Mouse (Mus musculus): ENCODE data around the gene Slc12a1. TPM values are rescaled to one million over a fixed set of nuclear protein-coding genes. Genes with fewer than 3 reads are reported as not detected.
"Not testable (repeated sequence)": the region's sequence is repeated elsewhere in the genome, so short reads cannot be mapped to it uniquely, and the experiment has no call there.

The Slc12a1 gene
- not detected in 2 replicates for polyA plus RNA-seq (2015; fragmentation: Nextera tagmentation; extraction: Ambion mirVana)

DNA sequence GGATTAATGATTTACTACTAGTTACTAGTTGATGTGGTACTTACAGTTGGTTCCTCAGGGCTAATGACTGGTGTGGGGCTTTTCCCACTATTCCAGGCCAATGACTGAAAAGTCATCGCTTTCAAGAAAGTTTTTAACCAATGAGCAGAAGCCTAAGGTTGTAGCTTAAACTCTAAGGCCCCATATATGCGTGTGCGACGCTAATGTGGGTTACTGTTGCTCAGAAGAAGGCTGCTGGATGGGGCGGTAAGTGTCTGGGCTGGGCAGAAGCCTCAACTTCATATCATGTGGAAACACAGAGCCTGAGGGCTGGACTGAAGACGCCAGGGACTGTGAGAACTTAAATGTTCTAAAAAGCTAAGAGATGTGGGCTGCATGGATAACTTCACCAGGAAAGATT is at the start of gene Slc12a1:
Slc12a1 (plus strand) TSS at position 118 of the 400 bp plus-strand sequence.
- TF ChIP-seq EP300 (IDR thresholded peaks at IDR 0.05; ENCODE audit: low read depth), result no peak
- TF ChIP-seq CTCF (IDR thresholded peaks at IDR 0.05; ENCODE audit: low read depth), result no peak
- ATAC-seq (no peak), DNase-seq (no peak)
- no peaks in the 10 kb centered on the region; the same call in 1 of the 2 replicates for H3K4me1 ChIP-seq (ENCODE audit: insufficient read depth)
- no peaks in the 10 kb centered on the region for H3K36me3 ChIP-seq (replicated peaks; ENCODE audit: insufficient read depth, low read length)
- no peak within 1 kb of the TSS for H3K4me2 ChIP-seq (ENCODE audit: low read depth, low read length)
- H3K9ac ChIP-seq (replicated peaks), result no peak within 1 kb of the TSS
- no peaks in the 10 kb centered on the region for H3K9me3 ChIP-seq (ENCODE audit: low read length)
- no peak within 1 kb of the TSS for H3K4me3 ChIP-seq (ENCODE audit: low read depth, low read length)
- H3K27ac ChIP-seq (ENCODE audit: low read depth), result no peak within 1 kb of the TSS
- H3K27me3 ChIP-seq (ENCODE audit: insufficient read depth, low read length), result no peaks in the 10 kb centered on the region
- 77% methylated on average over 6 of the region's 6 CpGs for WGBS (ENCODE audit: insufficient replicate concordance)

DNA sequence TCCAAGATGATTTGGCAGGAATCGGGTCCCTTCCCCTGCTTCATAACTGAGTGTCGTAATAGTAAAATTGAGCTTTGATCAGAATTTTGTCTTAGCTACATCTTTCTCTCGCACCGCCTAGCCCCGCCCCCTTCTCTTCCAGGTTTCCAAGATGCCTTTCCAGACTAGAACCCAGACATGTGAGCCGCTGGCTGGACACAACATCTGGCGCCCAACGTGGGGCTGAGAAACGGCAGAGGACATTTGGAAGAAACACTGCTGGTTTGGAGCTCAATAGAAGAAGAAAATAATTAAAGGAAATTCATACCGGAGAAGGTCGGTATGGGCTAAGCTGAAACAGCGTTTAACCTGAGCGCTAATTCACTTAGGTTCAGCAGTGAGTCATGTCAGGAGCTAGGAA is 47.8 kb upstream of the Slc12a1 start:
- 95% methylated on average over 13 of the region's 13 CpGs for WGBS (ENCODE audit: insufficient replicate concordance)
- peaks cover 31% of the 10 kb centered on the region for H3K36me3 ChIP-seq (replicated peaks; ENCODE audit: insufficient read depth, low read length)
- not testable (repeated sequence) for H3K4me3 ChIP-seq (ENCODE audit: low read depth, low read length); H3K27ac ChIP-seq (ENCODE audit: low read depth); H3K4me1 ChIP-seq (ENCODE audit: insufficient read depth); ATAC-seq; H3K9ac ChIP-seq (replicated peaks); DNase-seq; H3K9me3 ChIP-seq (ENCODE audit: low read length); H3K27me3 ChIP-seq (ENCODE audit: insufficient read depth, low read length); H3K4me2 ChIP-seq (ENCODE audit: low read depth, low read length)

DNA sequence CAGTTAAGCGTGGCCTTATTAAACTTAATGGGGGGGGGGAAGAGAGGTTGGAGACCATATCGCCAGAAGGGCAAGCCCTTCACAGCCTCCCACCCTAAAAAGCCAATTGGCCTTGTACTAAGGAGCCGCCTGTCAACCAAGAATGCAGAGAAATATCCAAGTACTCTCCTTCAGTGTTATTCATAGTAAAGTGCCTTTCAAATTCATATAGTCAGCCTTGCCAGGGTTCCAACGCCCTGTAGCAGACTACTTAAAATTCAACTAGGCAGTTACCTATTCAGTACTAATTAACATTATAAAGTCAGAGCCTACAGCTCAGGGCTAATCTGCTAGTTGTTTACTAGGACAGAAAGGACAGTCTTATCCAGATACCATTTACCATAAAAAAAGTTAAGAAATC is 45.8 kb upstream of the Slc12a1 start:
- not testable (repeated sequence) for H3K4me2 ChIP-seq (ENCODE audit: low read depth, low read length); H3K4me1 ChIP-seq (ENCODE audit: insufficient read depth); ATAC-seq; H3K9ac ChIP-seq (replicated peaks); H3K27ac ChIP-seq (ENCODE audit: low read depth); H3K4me3 ChIP-seq (ENCODE audit: low read depth, low read length); H3K9me3 ChIP-seq (ENCODE audit: low read length); H3K27me3 ChIP-seq (ENCODE audit: insufficient read depth, low read length); DNase-seq
- H3K36me3 ChIP-seq (replicated peaks; ENCODE audit: insufficient read depth, low read length), result peaks cover 27% of the 10 kb centered on the region; the same call in 1 of the 2 replicates
- 91% methylated on average over 4 of the region's 4 CpGs for WGBS (ENCODE audit: insufficient replicate concordance)

DNA sequence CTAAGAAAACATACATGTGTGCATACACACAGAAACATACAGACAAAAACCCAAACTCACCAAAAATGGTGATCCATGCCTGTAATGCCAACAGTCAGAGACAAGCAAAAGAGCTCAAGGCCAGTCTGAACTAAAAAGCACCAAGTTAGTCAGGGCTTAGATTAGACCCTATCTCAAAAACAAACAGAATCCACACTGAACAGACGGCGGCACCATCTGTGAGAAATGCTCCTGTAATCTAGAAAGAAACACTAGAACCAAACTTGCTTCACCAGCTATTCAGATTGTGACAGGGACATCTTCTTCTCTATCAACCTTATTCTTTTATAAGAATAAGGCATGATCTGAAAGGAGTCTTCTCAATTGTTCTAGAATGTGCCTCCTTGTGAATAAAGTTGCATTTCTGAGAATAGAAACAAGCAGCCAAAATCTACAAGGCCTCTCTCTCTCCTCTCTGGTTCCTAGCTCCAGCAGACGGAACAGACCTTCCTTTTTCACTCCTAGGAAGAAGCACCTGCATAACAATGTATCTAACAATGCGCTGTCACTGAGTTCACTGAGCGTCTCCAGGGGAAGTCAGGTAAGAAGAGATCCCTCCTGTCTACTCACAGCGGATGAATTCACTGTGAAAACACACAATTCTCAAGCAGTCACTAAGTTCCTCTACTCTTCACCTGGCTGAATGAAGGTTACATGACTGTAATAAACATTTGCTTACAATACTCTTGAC is 32.8 kb upstream of the Slc12a1 start:
- H3K27ac ChIP-seq (ENCODE audit: low read depth), result no peak overlapping the region
- no peak overlapping the region for H3K4me3 ChIP-seq (ENCODE audit: low read depth, low read length)
- ATAC-seq, result no peak
- H3K4me1 ChIP-seq (ENCODE audit: insufficient read depth), result peaks cover 11% of the 10 kb centered on the region
- H3K9me3 ChIP-seq (ENCODE audit: low read length), result no peaks in the 10 kb centered on the region
- DNase-seq, result no peak
- TF ChIP-seq CTCF (IDR thresholded peaks at IDR 0.05; ENCODE audit: low read depth), result no peak
- TF ChIP-seq EP300 (IDR thresholded peaks at IDR 0.05; ENCODE audit: low read depth), result no peak
- peaks cover 8% of the 10 kb centered on the region; the same call in 1 of the 2 replicates for H3K36me3 ChIP-seq (replicated peaks; ENCODE audit: insufficient read depth, low read length)
- no peak overlapping the region for H3K4me2 ChIP-seq (ENCODE audit: low read depth, low read length)
- 73% methylated on average over 6 of the region's 6 CpGs for WGBS (ENCODE audit: insufficient replicate concordance)
- no peaks in the 10 kb centered on the region for H3K27me3 ChIP-seq (ENCODE audit: insufficient read depth, low read length)
- no peak overlapping the region for H3K9ac ChIP-seq (replicated peaks)

DNA sequence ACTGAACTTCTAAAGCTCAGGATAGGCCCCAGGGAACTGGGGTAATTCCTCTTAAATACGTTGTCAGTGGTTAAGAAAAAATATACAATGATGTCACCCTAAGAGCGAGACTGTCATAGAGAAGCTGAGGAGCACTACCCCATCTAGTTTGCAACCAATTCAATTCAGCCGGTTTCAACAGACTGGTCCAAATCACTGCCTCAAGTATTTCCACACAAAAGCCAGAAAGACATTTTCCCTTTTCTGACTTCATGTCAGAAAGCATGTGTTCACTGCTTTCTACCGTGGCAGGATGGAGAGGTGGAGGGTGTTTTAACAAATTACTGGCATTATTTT is 30.0 kb upstream of the Slc12a1 start:
- Histone ChIP-seq H3K4me3 (ENCODE audit: low read depth, low read length) (peak overlapping the region; percentile 75), H3K4me2 (ENCODE audit: low read depth, low read length) (peak overlapping the region; percentile 84), H3K9me3 (ENCODE audit: low read length) (no peaks in the 10 kb centered on the region), H3K27me3 (ENCODE audit: insufficient read depth, low read length) (no peaks in the 10 kb centered on the region), H3K4me1 (ENCODE audit: insufficient read depth) (peaks cover 11% of the 10 kb centered on the region), H3K27ac (ENCODE audit: low read depth) (no peak overlapping the region), H3K9ac (replicated peaks) (peak overlapping the region; percentile 88), H3K36me3 (replicated peaks; ENCODE audit: insufficient read depth, low read length) (no peaks in the 10 kb centered on the region)
- 14% methylated on average over 4 of the region's 4 CpGs for WGBS (ENCODE audit: insufficient replicate concordance)
- ATAC-seq (no peak), DNase-seq (no peak)
- TF ChIP-seq EP300 (IDR thresholded peaks at IDR 0.05; ENCODE audit: low read depth), result no peak
- TF ChIP-seq CTCF (IDR thresholded peaks at IDR 0.05; ENCODE audit: low read depth), result no peak

DNA sequence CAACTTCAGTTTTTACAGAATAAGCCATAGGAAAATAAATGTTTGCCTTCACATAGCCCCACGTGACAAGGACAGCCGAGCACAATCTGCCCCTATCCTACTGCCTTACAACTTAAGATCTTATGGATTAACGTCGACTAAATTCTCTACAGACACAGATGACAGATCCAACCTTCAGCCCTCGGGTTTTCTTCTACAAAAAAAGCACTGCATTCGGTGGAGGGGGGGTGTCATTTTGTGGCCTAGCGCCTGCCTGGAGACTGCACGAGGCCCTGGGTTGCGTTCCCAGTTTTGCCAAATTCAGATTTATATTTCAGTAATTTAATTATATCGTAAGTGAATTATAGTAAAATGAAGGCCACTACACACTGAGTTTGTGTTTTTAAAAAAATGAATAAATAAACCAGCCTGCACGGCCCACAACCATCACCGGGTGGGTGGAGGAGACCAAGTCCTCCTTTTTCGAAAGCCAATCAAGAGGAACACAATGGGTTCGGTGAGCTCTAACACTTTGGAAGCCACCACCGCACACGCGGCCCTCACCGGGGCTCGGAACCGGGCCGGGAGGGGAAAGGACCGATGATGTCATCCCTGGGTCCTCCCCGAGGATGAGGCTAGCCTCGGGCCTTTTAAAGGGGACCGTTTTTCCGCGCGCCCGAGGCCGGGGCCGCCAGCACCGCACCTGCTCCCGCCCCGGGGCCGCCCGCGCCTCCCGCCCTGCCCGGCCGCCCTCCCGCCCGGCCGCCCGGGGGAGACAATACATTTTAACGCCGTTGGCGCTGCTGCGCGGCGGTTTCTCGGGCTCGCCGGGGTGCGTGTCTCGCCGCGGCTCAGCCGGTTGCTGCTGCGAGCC is 29.5 kb upstream of the Slc12a1 start:
- H3K27me3 ChIP-seq (ENCODE audit: insufficient read depth, low read length), result no peaks in the 10 kb centered on the region
- peak overlapping the region; percentile 84 for H3K4me2 ChIP-seq (ENCODE audit: low read depth, low read length)
- peak overlapping the region; percentile 88 for H3K9ac ChIP-seq (replicated peaks)
- DNase-seq (peak; percentile 57), ATAC-seq (peak; percentile 83)
- peak overlapping the region; percentile 75 for H3K4me3 ChIP-seq (ENCODE audit: low read depth, low read length)
- TF ChIP-seq CTCF (IDR thresholded peaks at IDR 0.05; ENCODE audit: low read depth) (no peak), EP300 (IDR thresholded peaks at IDR 0.05; ENCODE audit: low read depth) (no peak)
- under 1% methylated on average over 38 of the region's 59 CpGs for WGBS (ENCODE audit: insufficient replicate concordance)
- H3K27ac ChIP-seq (ENCODE audit: low read depth), result peak overlapping the region; percentile 57; the same call in 1 of the 2 replicates
- no peaks in the 10 kb centered on the region for H3K9me3 ChIP-seq (ENCODE audit: low read length)
- H3K4me1 ChIP-seq (ENCODE audit: insufficient read depth), result peaks cover 11% of the 10 kb centered on the region
- no peaks in the 10 kb centered on the region for H3K36me3 ChIP-seq (replicated peaks; ENCODE audit: insufficient read depth, low read length)
